Mouse (Mus musculus): ENCODE results near the gene Large2. TPM values are rescaled to one million over a fixed set of nuclear protein-coding genes. Genes with fewer than 3 reads are reported as not detected.

Large2 gene
- total RNA-seq, 2 experiments from 2014 or later: 0.98 to 1.1 TPM

DNA sequence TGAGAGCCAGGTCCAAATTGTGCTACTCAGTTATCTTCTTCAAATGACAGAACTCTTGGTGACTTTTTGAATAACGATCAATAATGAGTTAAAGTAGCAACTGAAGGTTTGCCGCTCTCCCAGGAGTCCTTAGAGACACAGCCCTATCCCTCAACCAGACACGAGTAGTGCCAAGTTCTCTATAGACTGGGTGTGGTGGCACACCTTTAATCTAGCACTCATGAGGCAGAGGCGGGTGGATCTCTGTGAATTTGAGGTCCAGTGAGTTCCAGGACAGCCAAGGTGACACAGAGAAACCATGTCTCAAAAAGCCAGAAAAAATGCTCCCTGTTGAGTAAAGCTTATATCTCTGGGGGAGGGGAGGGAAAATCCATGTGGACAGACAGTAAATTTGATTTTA lies 47.1 kb downstream of the Large2 start:
- Histone ChIP-seq H3K4me3 (no peak overlapping the region), H3K27ac (no peak overlapping the region)
- no peak for TF ChIP-seq CTCF (conservative IDR thresholded peaks at IDR 0.05)
- DNase-seq (ENCODE audit: low spot score in 2 of 2): no peak

DNA sequence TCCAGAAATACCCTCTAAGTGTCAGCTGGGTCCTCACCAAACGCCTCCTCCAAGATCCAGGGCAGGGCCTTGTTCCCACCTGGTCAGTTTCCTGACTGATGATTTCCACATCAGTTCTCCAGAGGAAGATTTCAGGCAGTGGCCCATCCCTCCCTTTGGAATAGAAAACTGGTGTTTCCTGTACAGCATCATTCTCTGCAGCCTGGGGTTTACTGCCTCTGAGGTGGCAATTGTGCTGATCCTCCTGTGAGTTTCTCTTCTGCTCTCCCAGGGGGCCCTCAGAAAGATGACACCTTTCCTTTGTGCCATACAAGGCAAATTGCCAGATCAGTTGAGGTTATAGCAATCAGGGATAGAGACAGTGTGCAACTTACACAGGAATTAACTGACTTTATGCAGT lies 48.4 kb downstream of the Large2 start:
- no peak for DNase-seq (ENCODE audit: low spot score in 2 of 2)

DNA sequence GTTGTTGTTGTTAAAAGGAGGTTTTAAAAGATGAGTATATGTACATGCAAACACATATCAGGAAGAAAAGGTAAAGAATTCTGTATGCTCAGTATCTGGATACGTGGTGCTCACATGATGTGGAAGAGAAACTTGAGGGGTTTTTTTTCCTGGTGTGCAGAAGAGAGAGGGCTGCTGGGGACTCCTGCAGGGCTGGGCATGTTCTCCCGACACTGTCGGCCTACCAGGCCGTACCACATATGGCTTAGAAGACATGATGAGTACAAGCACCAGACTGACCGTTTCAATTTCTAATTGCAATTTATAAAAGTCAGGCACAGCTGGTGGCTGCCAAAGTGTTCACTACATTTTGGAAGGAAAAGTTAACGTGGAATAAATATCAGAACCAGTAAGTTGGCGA lies 49.0 kb downstream of the Large2 start:
- Histone ChIP-seq H3K4me3 (no peak overlapping the region), H3K27ac (no peak overlapping the region)
- TF ChIP-seq CTCF (conservative IDR thresholded peaks at IDR 0.05): no peak
- no peak for DNase-seq (ENCODE audit: low spot score in 2 of 2)

More for the DNA sequence above, 48.4 kb downstream of the Large2 start:
- H3K4me3 ChIP-seq: no peak overlapping the region
- TF ChIP-seq CTCF (conservative IDR thresholded peaks at IDR 0.05): no peak
- no peak overlapping the region for H3K27ac ChIP-seq

DNA sequence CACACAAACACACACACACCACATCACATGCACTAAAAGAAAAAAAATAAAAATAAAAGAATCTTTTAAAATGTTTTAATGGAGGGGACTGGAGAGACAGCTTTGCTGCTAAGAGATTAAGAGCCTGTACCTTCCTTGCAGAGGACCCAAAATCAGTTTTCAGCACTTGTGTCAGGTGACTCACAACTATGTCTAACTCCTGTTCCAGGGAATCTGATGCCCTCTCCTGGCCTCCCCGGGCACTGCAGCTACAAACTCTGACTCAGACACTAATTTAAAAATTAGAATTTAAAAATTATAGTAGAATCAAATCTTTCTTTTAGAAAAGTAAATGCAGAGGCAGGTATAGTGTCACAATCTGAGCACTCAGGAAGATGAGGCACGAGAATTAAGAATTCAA lies 52.0 kb downstream of the Large2 start:
- DNase-seq (ENCODE audit: low spot score in 2 of 2): no peak

DNA sequence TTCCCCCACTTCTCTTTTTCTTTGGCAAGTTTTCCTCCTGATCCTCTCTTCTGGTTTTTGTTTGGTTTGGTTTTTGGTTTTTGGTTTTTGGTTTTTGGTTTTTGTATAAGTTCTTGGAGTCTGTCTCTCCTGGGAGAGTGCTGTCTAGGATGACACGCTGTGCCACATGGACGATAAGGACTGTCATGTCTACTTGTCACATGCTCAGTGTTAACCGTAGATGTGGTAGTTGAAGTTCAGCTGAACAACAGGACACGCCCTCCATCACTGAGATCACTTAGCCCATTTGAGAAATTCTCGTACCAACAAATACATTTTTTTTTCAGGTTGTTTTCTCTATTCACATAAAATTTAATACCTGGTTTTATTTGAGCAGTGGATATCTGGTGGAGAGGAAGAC lies 57.4 kb downstream of the Large2 start:
- H3K4me3 ChIP-seq: no peak overlapping the region
- TF ChIP-seq CTCF (conservative IDR thresholded peaks at IDR 0.05): no peak
- no peak overlapping the region for H3K27ac ChIP-seq
- no peak for DNase-seq (ENCODE audit: low spot score in 2 of 2)

More for the DNA sequence above, 52.0 kb downstream of the Large2 start:
- TF ChIP-seq CTCF (conservative IDR thresholded peaks at IDR 0.05): peak; percentile 75
- no peak overlapping the region for H3K4me3 ChIP-seq
- H3K27ac ChIP-seq: no peak overlapping the region

DNA sequence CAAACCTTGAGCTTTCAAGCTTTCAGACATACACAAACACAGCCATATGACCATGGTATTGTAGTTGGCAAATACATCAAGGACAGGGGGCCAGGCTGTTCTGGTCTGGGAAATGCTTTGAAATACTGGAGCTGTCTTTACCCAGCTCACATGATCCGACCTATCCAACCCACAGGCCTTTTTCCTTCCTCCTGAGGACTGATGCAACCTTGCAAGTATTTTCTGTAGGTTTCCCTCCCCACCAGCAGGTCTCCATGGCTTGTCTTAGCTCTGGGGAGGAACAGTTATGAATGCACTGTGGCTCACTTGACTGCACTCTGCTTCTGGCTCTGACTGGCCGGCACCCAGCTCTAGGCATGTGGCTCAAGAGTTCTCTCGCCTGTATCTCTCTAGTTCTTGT lies 58.0 kb downstream of the Large2 start:
- no peak for TF ChIP-seq CTCF (conservative IDR thresholded peaks at IDR 0.05)
- DNase-seq (ENCODE audit: low spot score in 2 of 2): no peak
- H3K27ac ChIP-seq: no peak overlapping the region
- no peak overlapping the region for H3K4me3 ChIP-seq

Small RNA genes within 50 kb of the gene (microRNA-seq; reads per million reads assigned to microRNA genes)
- gene Mir7000: 0.64 to 4.8 reads per million in 2 experiments

Other genes starting within 250 kb of the Large2 start
- gene Pex16, start 193 bp downstream of the Large2 start, total RNA-seq (2021): 10 to 100 TPM; 34.9 to 36.1 TPM
- 1 to 10 TPM; 4.5 to 5.0 TPM for gene 1700029I15Rik, start 7.7 kb upstream of the Large2 start, total RNA-seq (2021)
- gene Mapk8ip1, start 26.4 kb upstream of the Large2 start, total RNA-seq (2021): 100 to 1,000 TPM; 338 to 354 TPM
- 100 to 1,000 TPM; 105 to 108 TPM for gene Cry2, start 59.2 kb upstream of the Large2 start, total RNA-seq (2021)
- 10 to 100 TPM; 14.0 to 15.7 TPM for gene Slc35c1, start 85.7 kb upstream of the Large2 start, total RNA-seq (2021)
- 100 to 1,000 TPM; 295 to 314 TPM for gene Chst1, start 224.8 kb upstream of the Large2 start, total RNA-seq (2021)